Mouse (Mus musculus) inflammation-experienced regulatory T-cells, adult 6 months (primary cell): ENCODE measurements around the gene Olfr56. TPM values are rescaled to one million over a fixed set of nuclear protein-coding genes. Genes with fewer than 3 reads are reported as not detected.

ENCODE experiments used
- ATAC-seq: one replicate; pipeline ENCODE4 v1.8.0; 2017
- polyA plus RNA-seq, 3 experiments: library from polyadenylated mRNA; unstranded; fragments of 100-300 nt; shearing (Covaris generic); gene quantifications; one replicate each; pipeline ENCODE4 v1.2.1; 2017

The Olfr56 gene
- polyA plus RNA-seq, 3 experiments from 2014 or later, result 0.40 to 0.94 (median 0.52) TPM

GRCm38 (mm10) chr11:49092786-49093185, 114.1 kb downstream of the Olfr56 start:
- no peak for ATAC-seq

- peak; percentile 74 for ATAC-seq
These were observed 115.4 kb downstream of the Olfr56 start for GRCm38 (mm10) chr11:49093861-49094660.

GRCm38 (mm10) chr11:49095367-49095766, 116.7 kb downstream of the Olfr56 start:
- ATAC-seq, result no peak

GRCm38 (mm10) chr11:49100409-49100808, 121.7 kb downstream of the Olfr56 start:
- ATAC-seq, result peak; percentile 70

GRCm38 (mm10) chr11:49101500-49101899, 122.8 kb downstream of the Olfr56 start:
- ATAC-seq, result no peak

GRCm38 (mm10) chr11:49103047-49103693, 124.5 kb downstream of the Olfr56 start:
- peak; percentile 68 for ATAC-seq

- no peak for ATAC-seq
These were observed 127.1 kb downstream of the Olfr56 start for GRCm38 (mm10) chr11:49105752-49106151.

GRCm38 (mm10) chr11:49107650-49108537, 129.2 kb downstream of the Olfr56 start:
- ATAC-seq, result no peak

- ATAC-seq, result peak; percentile 50
These were observed 130.1 kb downstream of the Olfr56 start for GRCm38 (mm10) chr11:49108833-49109232.

- no peak for ATAC-seq
These were observed 132.3 kb downstream of the Olfr56 start for GRCm38 (mm10) chr11:49111000-49111399.

- ATAC-seq, result no peak
These were observed 134.0 kb downstream of the Olfr56 start for GRCm38 (mm10) chr11:49112624-49113219.

- no peak for ATAC-seq
These were observed 135.5 kb downstream of the Olfr56 start for GRCm38 (mm10) chr11:49114158-49114557.

GRCm38 (mm10) chr11:49114774-49115173, 136.1 kb downstream of the Olfr56 start, which contains the start of gene Olfr1396:
Gene Olfr1396, minus strand, starts transcription at chr11:49114874.
- ATAC-seq, result no peak

- ATAC-seq, result no peak
These were observed 140.9 kb downstream of the Olfr56 start for GRCm38 (mm10) chr11:49119635-49120034.

- no peak for ATAC-seq
These were observed 145.5 kb downstream of the Olfr56 start for GRCm38 (mm10) chr11:49124169-49124568.

GRCm38 (mm10) chr11:49141974-49142373, 163.3 kb downstream of the Olfr56 start, which contains the start of gene Olfr1395:
Gene Olfr1395, plus strand, starts transcription at chr11:49142274.
- ATAC-seq, result no peak

- ATAC-seq, result no peak
These were observed 175.4 kb downstream of the Olfr56 start, which contains the start of gene Olfr1394 for GRCm38 (mm10) chr11:49154077-49154476. Gene Olfr1394, plus strand, starts transcription at chr11:49154377.

GRCm38 (mm10) chr11:49156821-49157814, 178.4 kb downstream of the Olfr56 start:
- no peak for ATAC-seq

- ATAC-seq, result no peak
These were observed 190.3 kb downstream of the Olfr56 start for GRCm38 (mm10) chr11:49168839-49169611.

- ATAC-seq, result no peak
These were observed 191.9 kb downstream of the Olfr56 start for GRCm38 (mm10) chr11:49170576-49170975.
